Mouse (Mus musculus) olfactory bulb, adult 2 months (tissue): ENCODE data around the gene Bnipl.

Experiments
- CTCF ChIP-seq: fragments of 200-500 bp; IDR thresholded peaks from 2 replicates; pipeline ENCODE4 v1.5.1; 2012; ENCODE audit warnings: low read depth, mild to moderate bottlenecking, low read length, moderate library complexity; ENCODE audit not compliant: insufficient read depth
- POLR2A ChIP-seq: fragments of 200-500 bp; IDR thresholded peaks from 2 replicates; pipeline ENCODE4 v1.6.1; 2012; ENCODE audit warnings: mild to moderate bottlenecking, low read depth, low read length, moderate library complexity; ENCODE audit not compliant: insufficient read depth

GRCm38 (mm10) chr3:95264724-95265123 is 13.7 kb upstream of the Bnipl start:
- TF ChIP-seq CTCF (no peak), POLR2A (no peak)
